Mouse (Mus musculus) duodenum, adult 2 months (tissue): ENCODE data around the gene Best1. TPM values are rescaled to one million over a fixed set of nuclear protein-coding genes. Genes with fewer than 3 reads are reported as not detected.

ENCODE experiments used
- polyA plus RNA-seq: library from polyadenylated mRNA; depleted of rRNA; stranded (reverse); fragments of >200 nt; gene quantifications from 2 replicates; pipeline ENCODE4 v1.2.3, GENCODE M21; 2012; ENCODE audit warnings: low replicate concordance; rRNA removed

Best1 gene
- polyA plus RNA-seq: 0.88 TPM in 1 of 2 replicates, not detected in the other

DNA sequence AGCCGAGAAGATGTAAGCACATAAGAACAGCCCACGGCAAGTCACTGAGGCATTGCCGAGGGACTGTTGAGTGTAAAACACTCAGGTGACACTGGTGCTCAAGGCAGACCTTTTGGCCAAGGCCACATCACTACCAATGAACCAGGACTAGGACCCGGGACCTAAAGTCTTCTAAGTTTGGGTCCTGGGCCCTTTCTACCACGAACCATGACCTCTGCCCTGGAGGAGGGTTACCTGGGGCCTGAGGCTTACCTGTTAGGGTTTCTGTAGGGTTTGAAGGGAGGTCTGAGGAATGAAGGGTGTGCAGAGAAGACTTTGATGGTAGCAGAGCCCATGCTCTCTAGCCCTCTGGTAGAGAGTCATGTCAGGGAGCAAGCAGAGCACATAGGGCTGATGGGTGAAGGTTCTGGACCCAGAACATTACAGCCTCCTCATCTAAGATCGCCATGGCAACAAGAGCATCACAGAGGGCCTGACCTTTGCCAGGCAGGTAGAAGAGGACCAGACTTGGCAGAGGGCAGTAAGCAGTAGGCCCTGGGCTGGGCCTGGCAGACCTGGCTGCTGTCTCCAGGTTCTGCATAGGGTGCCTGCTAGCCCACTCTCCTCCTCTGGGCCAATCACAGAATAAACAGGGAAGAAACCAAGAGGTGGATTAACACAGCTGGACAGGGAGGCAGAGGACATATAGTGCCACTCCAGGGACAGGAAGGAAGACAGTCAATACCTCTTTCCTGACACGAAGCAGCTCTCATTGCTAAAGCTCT lies at the start of gene Best1, which contains the start of gene Rab3il1:
TSS of gene Best1 (minus strand) at position 428 of the 764 bp plus-strand sequence.
TSS of gene Rab3il1 (plus strand) at position 464 of the 764 bp plus-strand sequence.

DNA sequence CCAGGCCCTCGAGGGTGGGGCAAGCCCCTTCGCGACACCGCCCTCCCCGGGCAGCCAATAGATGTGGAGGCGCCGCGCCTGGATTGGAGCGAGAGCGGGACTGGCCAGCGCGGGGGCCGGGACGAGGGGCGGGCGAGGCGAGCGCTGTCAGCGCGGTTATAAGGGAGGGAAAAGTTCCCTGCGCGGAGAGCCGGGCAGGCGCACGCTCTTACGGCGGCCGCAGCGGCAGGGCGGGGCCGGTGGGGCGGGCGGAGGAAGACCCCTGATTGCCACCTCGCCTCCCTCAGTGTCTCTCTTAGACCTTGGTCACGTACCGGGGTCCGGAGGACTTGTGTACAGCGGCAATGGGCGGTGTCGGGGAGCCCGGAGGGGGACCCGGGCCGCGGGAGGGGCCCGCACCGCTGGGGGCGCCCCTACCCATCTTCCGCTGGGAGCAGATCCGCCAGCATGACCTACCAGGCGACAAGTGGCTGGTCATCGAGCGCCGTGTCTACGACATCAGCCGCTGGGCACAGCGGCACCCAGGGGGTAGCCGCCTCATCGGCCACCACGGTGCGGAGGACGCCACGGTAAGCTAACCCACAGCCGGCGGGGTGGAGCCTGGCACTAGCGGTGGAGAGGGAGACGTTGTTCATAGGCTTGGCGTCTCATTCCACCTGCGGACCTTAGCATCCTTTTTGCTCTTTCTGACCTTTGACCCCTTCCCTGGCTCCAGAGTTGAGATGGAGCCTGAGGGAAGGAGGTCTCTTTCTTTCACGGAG lies 40.1 kb upstream of the Best1 start, which contains the start of gene Fads3:
TSS of gene Fads3 (plus strand) at position 182 of the 761 bp plus-strand sequence.

DNA sequence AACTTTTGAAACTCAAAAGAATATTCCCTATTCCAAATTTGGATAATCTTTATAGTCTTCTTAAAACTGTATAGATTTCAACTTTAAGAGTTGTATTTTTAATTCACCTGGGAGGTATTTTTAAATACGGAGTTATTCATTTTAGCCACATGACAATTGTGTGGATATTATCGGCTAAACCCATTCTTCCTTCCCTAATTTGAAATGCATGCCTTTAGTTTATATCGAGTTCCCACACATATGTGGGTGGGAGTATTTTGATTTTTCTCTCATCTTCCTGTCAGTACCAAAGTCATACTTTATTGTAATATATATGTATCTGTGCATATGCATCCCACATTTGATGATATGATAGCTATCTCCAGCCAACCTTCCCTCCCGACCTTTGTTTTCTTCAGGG lies 21.2 kb downstream of the Best1 start, which contains the start of gene Fth1:
TSS of gene Fth1 (plus strand) at position 341 of the 400 bp plus-strand sequence.

Other genes starting within 250 kb of the Best1 start
- gene Scgb2a2, start 154.1 kb downstream of the Best1 start, polyA plus RNA-seq: not detected in 2 replicates
- gene Incenp, start 102.1 kb downstream of the Best1 start, polyA plus RNA-seq: 11.7 TPM in 2 replicates
- gene Fth1, start 21.0 kb downstream of the Best1 start, polyA plus RNA-seq: 23,995 and 144,110 TPM in 2 replicates
- gene Rab3il1, start within 50 bp of the Best1 start, polyA plus RNA-seq: 5.1 and 5.6 TPM in 2 replicates
- gene Fads3, start 39.9 kb upstream of the Best1 start, polyA plus RNA-seq: 15.2 and 29.8 TPM in 2 replicates
- gene Fads2, start 100.1 kb upstream of the Best1 start, polyA plus RNA-seq: 46.0 and 68.6 TPM in 2 replicates
- gene Fads1, start 181.3 kb upstream of the Best1 start, polyA plus RNA-seq: 7.0 and 43.4 TPM in 2 replicates
- 84.5 and 120 TPM in 2 replicates for gene Tmem258, start 202.4 kb upstream of the Best1 start, polyA plus RNA-seq
- 7.8 and 8.4 TPM in 2 replicates for gene Fen1, start 202.5 kb upstream of the Best1 start, polyA plus RNA-seq
- gene Myrf, start 239.1 kb upstream of the Best1 start, polyA plus RNA-seq: 47.0 and 97.2 TPM in 2 replicates